Mouse (Mus musculus) myocyte (in vitro differentiated cells): ENCODE measurements around the gene Lmo2.

Experiments used
- MYOD1 ChIP-seq, 3 experiments: IDR thresholded peaks; one replicate each; pipeline ENCODE4 v1.6.1; 2011; ENCODE audit warnings: control low read depth in 2 of 3, low read depth in 2 of 3, mild to moderate bottlenecking in 2 of 3, moderate library complexity in 1 of 3; ENCODE audit not compliant: insufficient read length in 2 of 3, control insufficient read depth in 1 of 3
- POLR2A ChIP-seq: IDR thresholded peaks from one replicate; pipeline ENCODE4 v1.6.1; 2011; ENCODE audit warnings: low read depth, mild to moderate bottlenecking, control low read depth, moderate library complexity; ENCODE audit not compliant: insufficient read length
- USF1 ChIP-seq: IDR thresholded peaks from one replicate; pipeline ENCODE4 v1.6.1; 2011; ENCODE audit warnings: low read depth, mild to moderate bottlenecking, control low read depth, moderate library complexity

DNA sequence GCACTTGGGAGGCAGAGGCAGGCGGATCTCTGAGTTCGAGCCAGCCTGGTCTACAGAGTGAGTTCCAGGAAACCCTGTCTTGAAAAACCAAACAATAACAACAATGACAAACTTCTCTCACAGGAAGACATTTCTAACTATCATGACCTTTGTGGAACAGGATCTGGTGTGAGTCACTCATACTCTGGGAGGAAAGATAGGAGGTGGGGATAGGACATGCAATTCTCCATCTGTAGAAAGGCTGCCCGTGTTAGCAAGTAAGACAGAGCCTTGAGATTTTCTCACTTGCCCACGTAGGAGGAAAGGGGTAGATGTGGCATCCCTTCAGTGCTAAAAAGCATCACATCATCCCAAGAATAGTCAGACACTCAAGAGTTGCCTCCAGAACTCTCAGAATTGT lies 44.1 kb downstream of the Lmo2 start:
- TF ChIP-seq USF1 (no peak), MYOD1 (IDR thresholded peaks at IDR 0.05; ENCODE audit: control insufficient read depth in 1 of 3, insufficient read length in 2 of 3, low read depth in 2 of 3) (no peak), POLR2A (no peak)
